30 mouse cellular contexts compared by ENCODE assay signal in genomic region chr2:129526322-129526721, GRCm38 (mm10). TPM values are rescaled to one million over a fixed set of nuclear protein-coding genes. Genes with fewer than 3 reads are reported as not detected.
DNase-seq lines count a peak whose midpoint lies in the region; ATAC-seq lines count a peak whose summit lies in the region.
"Had no signal": no experiment of that assay in that cellular context is flagged by ENCODE, and none has a peak within 500 bp of the region (broad histone marks: within the 10 kb centered on the region; RNA-seq: fewer than 3 reads in every experiment).

No protein-coding gene starts in this region.

- no peak overlapping the region for H3K4me3 ChIP-seq in heart, embryonic 10.5 days
- H3K4me3 ChIP-seq in limb, embryonic 10.5 days, result no peak overlapping the region
- no peak overlapping the region for H3K4me3 ChIP-seq in liver, embryonic 13.5 days (replicated peaks)
- H3K4me3 ChIP-seq in stomach, embryonic 15.5 days (replicated peaks), result no peak overlapping the region
- H3K4me3 ChIP-seq: forebrain, embryonic 10.5 days; intestine, embryonic 15.5 days; layer of hippocampus, adult 2 months; limb, embryonic 15.5 days; midbrain, embryonic 10.5 days had no signal

- H3K9ac ChIP-seq in liver, embryonic 13.5 days, result no peak overlapping the region
- H3K9ac ChIP-seq in stomach, embryonic 15.5 days, result no peak overlapping the region
- H3K9ac ChIP-seq: intestine, embryonic 15.5 days; limb, embryonic 15.5 days had no signal

- H3K4me1 ChIP-seq in heart, embryonic 10.5 days, result peaks cover 10% of the 10 kb centered on the region; the same call in 1 of the 2 replicates
- H3K4me1 ChIP-seq in limb, embryonic 10.5 days, result peaks cover 11% of the 10 kb centered on the region
- peaks cover 15% of the 10 kb centered on the region; the same call in 1 of the 2 replicates for H3K4me1 ChIP-seq in liver, embryonic 13.5 days (replicated peaks)
- H3K4me1 ChIP-seq in stomach, embryonic 15.5 days, result peaks cover 12% of the 10 kb centered on the region; the same call in 1 of the 2 replicates
- H3K4me1 ChIP-seq: limb, embryonic 15.5 days had no signal

- peak; percentile 70 for DNase-seq in heart, adult 11 months
- DNase-seq in heart, embryonic 10.5 days (ENCODE audit: low spot score), result no peak
- DNase-seq in limb, embryonic 10.5 days (ENCODE audit: low spot score), result peak; percentile 18
- DNase-seq in liver, embryonic 13.5 days, result no peak
- DNase-seq in frontal cortex, postnatal 25 days (ENCODE audit: low spot score in 2 of 2), result no peak
- no peak for DNase-seq in adrenal gland, adult (ENCODE audit: inconsistent age in 2 of 2, low spot score in 1 of 2)
- no peak for DNase-seq in urinary bladder, adult 2 months (ENCODE audit: low spot score)
- DNase-seq: adrenal gland, postnatal 36 days; cerebellum, adult 11 months; cerebellum, postnatal 10 days; gastrocnemius, postnatal 36 days; kidney, adult 8-10 months; kidney, postnatal 14 days; lung, postnatal 10 days; retina, postnatal 1 day; right cerebral cortex, postnatal 25 days; spleen, adult 18-20 months had no signal

- H3K27me3 ChIP-seq in heart, embryonic 10.5 days (ENCODE audit: insufficient read depth, poor library complexity, severe bottlenecking), result no peaks in the 10 kb centered on the region
- H3K27me3 ChIP-seq in limb, embryonic 10.5 days (ENCODE audit: low read depth, poor library complexity, severe bottlenecking), result no peaks in the 10 kb centered on the region
- no peaks in the 10 kb centered on the region for H3K27me3 ChIP-seq in liver, embryonic 13.5 days
- no peaks in the 10 kb centered on the region for H3K27me3 ChIP-seq in stomach, embryonic 15.5 days (replicated peaks)
- H3K27me3 ChIP-seq: intestine, embryonic 15.5 days had no signal

- 71% methylated on average over 4 of the region's 4 CpGs for WGBS in heart, embryonic 10.5 days
- WGBS in limb, embryonic 10.5 days, result 85% methylated on average over 4 of the region's 4 CpGs
- 43% methylated on average over 4 of the region's 4 CpGs for WGBS in liver, embryonic 13.5 days (ENCODE audit: insufficient replicate concordance)
- WGBS in stomach, embryonic 15.5 days, result 48% methylated on average over 4 of the region's 4 CpGs

- no peak overlapping the region for H3K27ac ChIP-seq in heart, embryonic 10.5 days
- H3K27ac ChIP-seq in limb, embryonic 10.5 days, result no peak overlapping the region
- no peak overlapping the region for H3K27ac ChIP-seq in liver, embryonic 13.5 days
- peak overlapping the region; percentile 59; the same call in 1 of the 2 replicates for H3K27ac ChIP-seq in stomach, embryonic 15.5 days
- H3K27ac ChIP-seq: forebrain, embryonic 10.5 days; layer of hippocampus, adult 2 months; limb, embryonic 15.5 days; midbrain, embryonic 10.5 days had no signal

- ATAC-seq in liver, embryonic 13.5 days (ENCODE audit: low read depth), result peak; percentile 81
- ATAC-seq in stomach, embryonic 15.5 days (ENCODE audit: insufficient read depth, low FRiP score, low read depth), result peak; percentile 23; the same call in 1 of the 2 replicates
- ATAC-seq: CD4-positive, CD25-positive, alpha-beta regulatory T cell, adult 4 months; forebrain, embryonic 16.5 days; hindbrain, embryonic 16.5 days had no signal

- no peak overlapping the region for H3K4me2 ChIP-seq in liver, embryonic 13.5 days
- no peak overlapping the region for H3K4me2 ChIP-seq in stomach, embryonic 15.5 days
- H3K4me2 ChIP-seq: intestine, embryonic 15.5 days; limb, embryonic 15.5 days had no signal

- H3K9me3 ChIP-seq in heart, embryonic 10.5 days, result no peaks in the 10 kb centered on the region
- no peaks in the 10 kb centered on the region for H3K9me3 ChIP-seq in limb, embryonic 10.5 days (replicated peaks)
- no peaks in the 10 kb centered on the region for H3K9me3 ChIP-seq in liver, embryonic 13.5 days (replicated peaks)
- H3K9me3 ChIP-seq in stomach, embryonic 15.5 days, result no peaks in the 10 kb centered on the region
- H3K9me3 ChIP-seq: forebrain, embryonic 10.5 days; intestine, embryonic 15.5 days; limb, embryonic 15.5 days had no signal

- H3K36me3 ChIP-seq in heart, embryonic 10.5 days, result no peaks in the 10 kb centered on the region
- no peaks in the 10 kb centered on the region for H3K36me3 ChIP-seq in limb, embryonic 10.5 days
- no peaks in the 10 kb centered on the region for H3K36me3 ChIP-seq in liver, embryonic 13.5 days
- no peaks in the 10 kb centered on the region for H3K36me3 ChIP-seq in stomach, embryonic 15.5 days
- H3K36me3 ChIP-seq: forebrain, embryonic 10.5 days; intestine, embryonic 15.5 days; limb, embryonic 15.5 days; midbrain, embryonic 10.5 days had no signal

RNA-seq across cellular contexts. Expression of gene F830045P16Rik, which starts 10.1 kb away (rescaled TPM):
- polyA plus RNA-seq in heart, embryonic 10.5 days (2016; fragmentation: Nextera tagmentation; extraction: Ambion mirVana), result 0.06 TPM in 1 of 2 replicates, not detected in the other
- polyA plus RNA-seq in limb, embryonic 10.5 days (2016; fragmentation: Nextera tagmentation; extraction: Ambion mirVana), result not detected in 2 replicates
- 0.06 TPM in 1 of 2 replicates, not detected in the other for polyA plus RNA-seq in liver, embryonic 13.5 days (2015; fragmentation: Nextera tagmentation; extraction: Ambion mirVana)
- 0.09 and 0.22 TPM in 2 replicates for polyA plus RNA-seq in stomach, embryonic 15.5 days (2015; fragmentation: Nextera tagmentation; extraction: Ambion mirVana)
- polyA plus RNA-seq in urinary bladder, adult 2 months (2012; rRNA removed), result not detected in 2 replicates
- polyA plus RNA-seq: CD4-positive, CD25-positive, alpha-beta regulatory T cell, adult 4 months; embryonic facial prominence, embryonic 11.5 days; forebrain, embryonic 10.5 days; forebrain, embryonic 16.5 days; heart, embryonic 16.5 days; hindbrain, embryonic 16.5 days; intestine, embryonic 15.5 days; midbrain, embryonic 10.5 days; neural tube, embryonic 11.5 days; thymus, postnatal 0 days had no signal

Comparison
In these comparisons a context has a peak if more than half of its experiments do, and no peak if none do; other contexts are left out.
1. DNase-seq: peak in heart, adult 11 months (single experiment) and limb, embryonic 10.5 days (single experiment); none in heart, embryonic 10.5 days (single experiment), liver, embryonic 13.5 days (single experiment), frontal cortex, postnatal 25 days (0 of 2), adrenal gland, adult (0 of 2) and urinary bladder, adult 2 months (single experiment).